Mouse (Mus musculus) stomach, embryonic 14.5 days (tissue): Measurements from ENCODE around the gene Mboat1. TPM values are rescaled to one million over a fixed set of nuclear protein-coding genes. Genes with fewer than 3 reads are reported as not detected.
A peak's percentile ranks its signal among the peaks of the same experiment; 100 is the strongest.

Experiments
- ATAC-seq: fragments of 200-750 bp; cut with Nextera tagmentation; 2 replicates; pipeline ENCODE4 v1.8.0; 2017; ENCODE audit warnings: low read depth, moderate TSS enrichment; ENCODE audit not compliant: insufficient number of reproducible peaks, insufficient read depth, low FRiP score
- H3K27ac ChIP-seq: fragments of 300-500 bp; sonication (generic); 2 replicates; pipeline ENCODE4 v1.5.1; 2014; ENCODE audit warnings: mild to moderate bottlenecking, low read length, moderate library complexity, mixed read lengths
- H3K27me3 ChIP-seq: fragments of 300-500 bp; sonication (generic); 2 replicates; pipeline ENCODE4 v1.6.1; 2014; ENCODE audit warnings: low read length, control low read depth, mixed read lengths; ENCODE audit not compliant: control insufficient read depth, insufficient read depth
- H3K36me3 ChIP-seq: fragments of 300-500 bp; sonication (generic); 2 replicates; pipeline ENCODE4 v1.6.1; 2014; ENCODE audit warnings: mild to moderate bottlenecking, control low read depth, low read length, moderate library complexity, mixed read lengths; ENCODE audit not compliant: control insufficient read depth, insufficient read depth
- H3K4me1 ChIP-seq: fragments of 300-500 bp; sonication (generic); 2 replicates; pipeline ENCODE4 v1.6.1; 2014; ENCODE audit warnings: low read length, control low read depth, mixed read lengths; ENCODE audit not compliant: control insufficient read depth, insufficient read depth
- H3K4me2 ChIP-seq: fragments of 300-500 bp; sonication (generic); replicated peaks from 2 replicates; pipeline ENCODE4 v1.6.1; 2014; ENCODE audit warnings: low read depth, low read length, control low read depth
- H3K4me3 ChIP-seq: fragments of 300-500 bp; sonication (generic); 2 replicates; pipeline ENCODE4 v1.5.1; 2014; ENCODE audit warnings: low read depth, low read length, control low read depth
- H3K9ac ChIP-seq: fragments of 300-500 bp; sonication (generic); replicated peaks from 2 replicates; pipeline ENCODE4 v1.6.1; 2014; ENCODE audit warnings: low read depth, mild to moderate bottlenecking, control low read depth, low read length, moderate library complexity, mixed read lengths
- H3K9me3 ChIP-seq: fragments of 300-500 bp; sonication (generic); 2 replicates; pipeline ENCODE4 v1.6.1; 2016; ENCODE audit warnings: low read depth, low read length, control low read depth; ENCODE audit not compliant: control insufficient read depth
- WGBS: fragments of 180-500 bp; shearing (Covaris S2); extraction: QIAGEN DNeasy Blood & Tissue Kit; methylation state at CpG from one replicate; pipeline ENCODE4 v1.1.7; 2014; 5-methylcytosine and 5-hydroxymethylcytosine counted together
- polyA plus RNA-seq: library from polyadenylated mRNA; unstranded; fragments of >200 nt; fragmentation: Nextera tagmentation; extraction: Ambion mirVana; gene quantifications from 2 replicates; pipeline ENCODE4 v1.2.1, GENCODE M21; 2014

The Mboat1 gene
- polyA plus RNA-seq, 1 experiment from 2014 or later: 38.2 TPM

- no peaks in the 10 kb centered on the region for H3K4me1 ChIP-seq
- WGBS: 71% methylated on average over 4 of the region's 4 CpGs
- H3K9me3 ChIP-seq: no peaks in the 10 kb centered on the region
- H3K9ac ChIP-seq: no peak overlapping the region
- no peak overlapping the region for H3K4me3 ChIP-seq
- H3K36me3 ChIP-seq: no peaks in the 10 kb centered on the region
- no peak overlapping the region for H3K27ac ChIP-seq
- no peaks in the 10 kb centered on the region for H3K27me3 ChIP-seq
- no peak for ATAC-seq
- no peak overlapping the region for H3K4me2 ChIP-seq
Measured at GRCm38 (mm10) chr13:30193363-30193762, 57.1 kb downstream of the Mboat1 start.

- no peak for ATAC-seq
- no peaks in the 10 kb centered on the region; the same call in 1 of the 2 replicates for H3K4me1 ChIP-seq
- no peak overlapping the region for H3K9ac ChIP-seq
- H3K9me3 ChIP-seq: no peaks in the 10 kb centered on the region
- no peak overlapping the region; the same call in 1 of the 2 replicates for H3K27ac ChIP-seq
- no peak overlapping the region for H3K4me2 ChIP-seq
- H3K36me3 ChIP-seq: no peaks in the 10 kb centered on the region
- 29% methylated on average over 3 of the region's 3 CpGs for WGBS
- H3K4me3 ChIP-seq: no peak overlapping the region
- no peaks in the 10 kb centered on the region for H3K27me3 ChIP-seq
Measured at GRCm38 (mm10) chr13:30194834-30195233, 58.5 kb downstream of the Mboat1 start.

GRCm38 (mm10) chr13:30196661-30197060 is 60.4 kb downstream of the Mboat1 start:
- no peak for ATAC-seq
- no peak overlapping the region for H3K9ac ChIP-seq
- H3K4me1 ChIP-seq: no peaks in the 10 kb centered on the region; the same call in 1 of the 2 replicates

GRCm38 (mm10) chr13:30198101-30198570 is 61.8 kb downstream of the Mboat1 start:
- H3K36me3 ChIP-seq: no peaks in the 10 kb centered on the region
- no peaks in the 10 kb centered on the region; the same call in 1 of the 2 replicates for H3K4me1 ChIP-seq
- 76% methylated on average over 9 of the region's 9 CpGs for WGBS
- no peaks in the 10 kb centered on the region for H3K27me3 ChIP-seq
- ATAC-seq: no peak
- H3K4me3 ChIP-seq: no peak overlapping the region
- H3K9me3 ChIP-seq: no peaks in the 10 kb centered on the region
- no peak overlapping the region; the same call in 1 of the 2 replicates for H3K27ac ChIP-seq
- no peak overlapping the region for H3K9ac ChIP-seq
- H3K4me2 ChIP-seq: no peak overlapping the region

More at GRCm38 (mm10) chr13:30196661-30197060, 60.4 kb downstream of the Mboat1 start:
- Histone ChIP-seq H3K27me3 (no peaks in the 10 kb centered on the region), H3K36me3 (no peaks in the 10 kb centered on the region), H3K27ac (no peak overlapping the region), H3K4me3 (no peak overlapping the region), H3K4me2 (no peak overlapping the region), H3K9me3 (no peaks in the 10 kb centered on the region)
- WGBS: 87% methylated on average over 8 of the region's 8 CpGs

- Histone ChIP-seq H3K27ac (no peak overlapping the region), H3K9ac (no peak overlapping the region), H3K4me1 (no peaks in the 10 kb centered on the region; the same call in 1 of the 2 replicates), H3K4me3 (no peak overlapping the region), H3K9me3 (no peaks in the 10 kb centered on the region), H3K36me3 (no peaks in the 10 kb centered on the region), H3K4me2 (no peak overlapping the region), H3K27me3 (no peaks in the 10 kb centered on the region)
- ATAC-seq: no peak
- WGBS: 78% methylated on average over 4 of the region's 4 CpGs
Measured at GRCm38 (mm10) chr13:30199821-30200220, 63.5 kb downstream of the Mboat1 start.

GRCm38 (mm10) chr13:30200737-30201136 is 64.4 kb downstream of the Mboat1 start:
- no peak for ATAC-seq
- 94% methylated on average over 2 of the region's 2 CpGs for WGBS

GRCm38 (mm10) chr13:30203018-30203417 is 66.7 kb downstream of the Mboat1 start:
- no peaks in the 10 kb centered on the region; the same call in 1 of the 2 replicates for H3K4me1 ChIP-seq
- 72% methylated on average over 2 of the region's 2 CpGs for WGBS
- H3K27me3 ChIP-seq: no peaks in the 10 kb centered on the region
- no peak overlapping the region for H3K27ac ChIP-seq
- H3K4me2 ChIP-seq: no peak overlapping the region
- H3K9me3 ChIP-seq: no peaks in the 10 kb centered on the region
- 0 out of 2 replicates have a peak, but pooled peaks have one; percentile 37 for ATAC-seq
- H3K9ac ChIP-seq: no peak overlapping the region
- no peak overlapping the region for H3K4me3 ChIP-seq
- H3K36me3 ChIP-seq: no peaks in the 10 kb centered on the region

More at GRCm38 (mm10) chr13:30200737-30201136, 64.4 kb downstream of the Mboat1 start:
- no peak overlapping the region for H3K4me3 ChIP-seq
- no peaks in the 10 kb centered on the region for H3K9me3 ChIP-seq
- H3K4me2 ChIP-seq: no peak overlapping the region
- no peaks in the 10 kb centered on the region for H3K36me3 ChIP-seq
- H3K27me3 ChIP-seq: no peaks in the 10 kb centered on the region
- no peaks in the 10 kb centered on the region; the same call in 1 of the 2 replicates for H3K4me1 ChIP-seq
- no peak overlapping the region for H3K27ac ChIP-seq
- no peak overlapping the region for H3K9ac ChIP-seq

- Histone ChIP-seq H3K27me3 (no peaks in the 10 kb centered on the region), H3K4me3 (no peak overlapping the region), H3K4me2 (no peak overlapping the region), H3K4me1 (no peaks in the 10 kb centered on the region), H3K36me3 (no peaks in the 10 kb centered on the region), H3K9ac (no peak overlapping the region), H3K27ac (no peak overlapping the region), H3K9me3 (no peaks in the 10 kb centered on the region)
- 68% methylated on average over 1 of the region's 1 CpGs for WGBS
- no peak for ATAC-seq
Measured at GRCm38 (mm10) chr13:30208176-30208575, 71.9 kb downstream of the Mboat1 start.

GRCm38 (mm10) chr13:30213276-30213675 is 77.0 kb downstream of the Mboat1 start:
- no peak overlapping the region for H3K4me3 ChIP-seq
- WGBS: 67% methylated on average over 9 of the region's 9 CpGs
- no peak overlapping the region for H3K27ac ChIP-seq
- no peak overlapping the region for H3K4me2 ChIP-seq
- no peaks in the 10 kb centered on the region for H3K4me1 ChIP-seq
- H3K27me3 ChIP-seq: no peaks in the 10 kb centered on the region
- H3K36me3 ChIP-seq: no peaks in the 10 kb centered on the region
- ATAC-seq: no peak
- no peak overlapping the region for H3K9ac ChIP-seq
- no peaks in the 10 kb centered on the region for H3K9me3 ChIP-seq
